Mouse (Mus musculus): ENCODE results near the gene Lsm7.

Gene Lsm7

DNA sequence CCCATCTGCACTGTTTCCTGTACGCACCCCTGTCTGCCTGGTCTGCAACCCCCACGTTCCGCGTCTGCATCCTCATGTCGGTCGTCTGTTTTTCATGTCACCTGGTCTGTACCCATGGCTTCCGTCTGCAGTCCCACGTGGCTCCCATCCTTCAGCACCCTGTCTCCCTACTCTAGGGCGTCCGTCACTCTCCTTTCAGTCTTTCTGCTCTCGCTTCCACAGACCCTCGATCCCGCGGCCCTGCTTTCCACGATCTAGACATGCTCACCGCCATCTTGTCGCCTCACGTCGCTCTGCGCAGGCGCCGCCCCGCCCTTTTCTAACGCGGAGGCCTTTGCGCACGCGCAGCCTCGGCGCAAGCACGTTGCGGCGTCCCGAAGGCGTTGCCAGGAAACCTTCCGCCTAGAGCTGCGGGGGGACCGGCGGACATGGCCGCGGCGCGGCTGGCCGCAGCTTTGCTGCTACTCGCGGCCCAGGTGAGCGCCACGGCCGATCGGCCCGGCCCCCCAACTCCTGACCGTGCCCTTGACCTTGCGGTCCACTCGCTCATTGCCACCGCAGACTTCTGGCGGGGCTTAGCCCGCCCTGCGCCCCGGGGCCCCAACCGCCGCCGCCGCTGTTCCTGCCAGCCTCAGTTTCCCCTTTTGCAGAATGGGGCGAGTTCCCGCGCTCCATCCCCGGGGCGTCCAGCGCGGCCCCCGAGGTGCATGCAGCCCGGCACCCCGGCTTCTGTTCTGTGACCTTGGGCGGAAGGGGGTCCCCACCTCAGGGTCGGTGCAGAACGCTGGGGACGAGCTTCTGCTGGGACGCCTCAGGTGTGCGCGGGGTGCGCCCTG lies at the start of gene Lsm7, which contains the start of gene Sppl2b:
TSS of gene Lsm7 (minus strand) at position 297 of the 836 bp plus-strand sequence.
TSS of gene Sppl2b (plus strand) at position 363 of the 836 bp plus-strand sequence.
- DNase-seq = peak; percentile 100

DNA sequence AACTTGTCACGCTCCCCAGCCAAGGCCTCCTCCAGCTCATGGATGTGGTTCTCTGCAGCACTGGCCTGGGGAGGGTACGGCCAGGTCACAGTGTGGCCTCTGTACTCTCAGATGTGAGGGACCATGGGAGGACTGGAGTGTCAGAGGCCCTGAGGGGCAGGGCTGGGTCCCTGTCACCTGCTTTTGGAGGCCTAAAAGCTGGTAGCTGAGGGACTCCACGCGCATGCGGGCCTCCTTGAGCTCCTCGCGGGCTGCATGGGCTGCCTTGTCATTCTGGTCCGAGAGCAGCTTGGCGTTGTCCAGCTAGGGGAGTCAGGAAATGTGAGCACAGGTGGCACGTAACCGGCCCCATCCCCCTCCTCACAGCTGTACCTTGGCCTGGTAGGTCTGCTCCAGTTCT lies 49.7 kb upstream of the Lsm7 start:
- peak; percentile 86 for DNase-seq

DNA sequence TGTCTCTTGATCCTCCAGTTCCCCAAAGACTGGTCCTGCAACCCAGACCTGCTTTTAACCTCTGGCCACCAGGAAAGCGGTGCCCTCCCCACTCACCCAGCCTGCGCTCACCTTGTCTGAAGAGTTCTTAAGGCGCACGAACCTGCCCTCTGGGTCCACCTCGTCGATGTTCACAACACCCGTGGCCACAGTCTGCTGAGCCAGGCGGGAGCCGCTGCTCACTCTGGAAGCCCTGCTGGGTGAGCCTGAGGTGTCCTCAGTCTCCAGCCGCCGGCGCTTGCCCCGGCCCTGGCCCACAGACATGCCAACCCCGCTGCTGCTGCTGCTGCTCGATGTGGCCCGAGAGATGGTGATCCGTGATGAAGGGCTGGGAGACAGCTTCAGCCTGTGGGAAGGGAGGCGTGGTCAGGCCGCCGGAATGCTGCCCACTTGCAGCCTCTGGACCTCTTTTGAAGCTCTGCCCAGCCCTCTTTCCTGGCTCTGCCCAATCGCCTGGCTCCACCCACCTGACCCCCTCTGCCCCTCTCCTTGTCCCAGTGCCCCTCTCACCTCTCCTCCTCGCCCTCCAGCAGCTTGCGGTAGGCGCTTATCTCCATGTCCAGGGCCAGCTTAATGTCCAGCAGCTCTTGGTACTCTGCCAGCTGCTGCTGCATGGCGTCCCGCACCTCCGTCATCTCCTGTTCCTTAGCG lies 49.1 kb upstream of the Lsm7 start:
- DNase-seq = peak; percentile 91

DNA sequence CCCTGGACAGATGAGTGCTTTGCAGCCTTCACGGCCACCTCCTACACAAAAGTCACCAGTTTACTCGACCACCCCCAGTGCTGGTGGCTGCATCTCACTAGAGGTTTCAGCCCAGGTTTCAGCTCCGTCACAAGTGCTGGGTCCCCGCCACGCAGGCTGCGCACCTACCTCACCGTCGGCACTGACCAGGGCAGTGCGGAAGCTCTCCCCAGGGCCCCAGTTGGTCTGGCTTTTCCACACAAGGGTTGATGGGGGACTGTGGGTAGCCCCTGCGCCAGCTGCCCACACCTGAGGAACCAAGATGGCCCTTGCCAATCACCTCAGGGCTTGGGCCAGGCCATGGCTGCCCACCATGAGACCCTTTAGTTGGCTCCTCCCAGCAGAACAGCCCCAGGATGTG lies 48.3 kb upstream of the Lsm7 start:
- peak; percentile 94 for DNase-seq

DNA sequence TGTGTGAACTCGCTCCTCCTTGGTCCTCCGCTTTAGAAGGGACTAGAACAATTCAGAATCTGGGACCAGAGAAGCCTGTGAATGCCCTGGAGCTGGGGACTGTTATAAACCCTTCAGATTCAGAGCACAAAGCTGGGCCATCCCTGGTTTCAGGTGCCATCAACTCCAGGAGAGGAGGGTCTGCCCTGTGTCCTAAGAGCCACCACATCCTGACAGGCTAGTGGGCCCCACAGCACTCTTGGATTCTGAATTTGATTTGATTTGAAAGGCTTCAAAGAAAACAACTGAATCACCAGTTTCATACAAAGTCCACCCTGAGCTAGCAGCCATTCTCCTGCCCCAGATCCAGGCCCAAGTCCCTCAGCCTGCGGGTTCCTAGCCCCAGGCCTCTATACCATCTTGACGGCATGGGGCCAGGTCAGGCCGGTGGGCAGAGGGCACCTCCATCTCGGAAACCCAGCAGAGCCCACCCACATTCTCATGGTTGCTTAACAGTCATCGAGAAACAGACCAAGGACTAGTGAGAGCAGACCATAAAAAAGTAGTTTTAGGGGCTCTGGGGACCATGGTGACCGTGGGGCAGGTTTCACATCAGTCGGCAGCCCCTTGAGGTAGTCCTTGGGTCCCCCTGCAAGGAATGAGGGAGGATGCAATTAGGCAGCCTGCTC lies 47.4 kb upstream of the Lsm7 start:
- DNase-seq = peak; percentile 91

DNA sequence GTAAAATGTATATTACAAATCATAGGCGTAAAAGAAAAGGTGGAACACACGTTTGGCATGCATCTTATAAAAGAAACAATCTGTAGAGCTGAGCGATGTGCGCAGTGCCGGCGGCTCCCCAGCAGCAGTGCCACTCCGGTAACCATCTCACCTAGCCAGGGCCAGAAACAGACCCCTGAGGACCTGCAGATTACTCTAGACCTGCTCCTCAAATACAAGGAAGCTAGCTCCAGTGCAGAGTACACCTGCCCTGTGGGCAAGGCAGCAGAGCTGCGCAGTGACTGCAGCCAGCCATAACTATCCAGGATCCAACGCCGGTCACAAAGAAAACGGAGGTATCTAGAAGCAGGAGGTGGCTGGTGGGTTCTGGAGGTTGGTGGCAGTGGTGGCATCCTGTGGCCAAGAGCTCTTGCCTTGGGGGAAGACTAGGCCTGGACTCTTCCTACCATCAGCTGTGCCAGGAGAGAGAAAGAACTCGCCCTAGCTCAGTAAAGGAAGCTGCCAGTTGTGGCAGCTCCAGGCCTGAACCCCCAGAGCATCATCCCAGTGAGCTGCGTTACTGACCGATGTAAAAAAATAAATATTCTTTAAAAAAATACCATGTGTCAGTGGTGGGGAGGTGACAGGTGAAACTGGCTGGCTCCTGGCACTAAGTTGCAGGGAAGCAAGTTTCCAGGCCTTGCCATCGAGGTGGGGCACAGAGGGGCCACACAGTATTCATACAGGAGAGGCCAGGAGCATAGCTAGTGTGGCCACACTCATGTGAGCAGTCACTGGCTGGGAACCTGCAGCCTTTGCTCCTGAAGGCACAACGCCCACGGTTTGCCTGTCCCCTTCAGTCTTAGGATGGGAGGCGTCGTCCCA lies 46.6 kb upstream of the Lsm7 start:
- DNase-seq = peak; percentile 95

DNA sequence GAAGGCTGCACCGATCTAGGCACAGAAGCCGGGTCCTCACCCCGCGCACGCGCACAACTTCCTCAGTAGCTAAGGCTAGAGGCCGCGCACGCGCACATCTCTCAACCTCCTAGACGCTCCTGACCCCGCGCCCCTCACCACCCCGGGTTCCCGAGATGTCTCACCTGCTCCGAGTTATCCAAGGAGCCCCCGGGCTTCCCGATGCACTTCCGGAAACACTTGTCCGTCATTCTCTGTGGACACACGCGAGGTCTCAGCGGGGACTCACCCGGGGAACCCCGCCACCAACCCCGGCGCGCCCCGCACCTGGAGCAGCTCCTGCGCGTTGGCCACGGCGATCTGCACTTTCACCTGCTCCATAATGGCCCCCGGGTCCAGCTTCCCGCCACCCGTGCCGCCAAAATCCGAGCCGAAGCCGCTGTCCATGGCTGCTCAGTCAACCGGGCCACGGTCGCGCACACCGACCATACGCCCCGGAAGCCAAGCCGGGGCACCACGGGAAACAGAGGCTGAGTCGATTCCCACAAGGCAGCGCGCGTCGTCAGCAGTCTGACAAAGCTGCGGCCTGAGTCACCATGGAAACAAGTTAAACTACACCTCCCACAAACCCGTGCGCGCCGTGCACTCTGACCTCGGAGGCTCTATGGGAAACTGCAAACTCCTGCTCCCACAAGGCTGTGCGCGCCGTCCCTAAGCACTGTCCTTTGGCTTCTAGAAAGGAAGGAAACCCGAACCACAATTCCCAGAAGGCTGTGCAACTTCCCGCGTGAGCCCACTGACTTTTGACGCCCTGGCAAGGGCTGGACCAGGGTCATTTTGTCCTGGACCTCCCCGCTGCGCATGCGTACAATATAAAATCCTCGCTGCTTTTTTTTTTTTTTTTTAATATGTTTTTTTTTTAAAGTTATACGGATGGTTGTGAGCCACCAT lies 45.6 kb upstream of the Lsm7 start, which contains the start of gene Timm13:
TSS of gene Timm13 (minus strand) at position 652 of the 930 bp plus-strand sequence.
- DNase-seq = peak; percentile 100

DNA sequence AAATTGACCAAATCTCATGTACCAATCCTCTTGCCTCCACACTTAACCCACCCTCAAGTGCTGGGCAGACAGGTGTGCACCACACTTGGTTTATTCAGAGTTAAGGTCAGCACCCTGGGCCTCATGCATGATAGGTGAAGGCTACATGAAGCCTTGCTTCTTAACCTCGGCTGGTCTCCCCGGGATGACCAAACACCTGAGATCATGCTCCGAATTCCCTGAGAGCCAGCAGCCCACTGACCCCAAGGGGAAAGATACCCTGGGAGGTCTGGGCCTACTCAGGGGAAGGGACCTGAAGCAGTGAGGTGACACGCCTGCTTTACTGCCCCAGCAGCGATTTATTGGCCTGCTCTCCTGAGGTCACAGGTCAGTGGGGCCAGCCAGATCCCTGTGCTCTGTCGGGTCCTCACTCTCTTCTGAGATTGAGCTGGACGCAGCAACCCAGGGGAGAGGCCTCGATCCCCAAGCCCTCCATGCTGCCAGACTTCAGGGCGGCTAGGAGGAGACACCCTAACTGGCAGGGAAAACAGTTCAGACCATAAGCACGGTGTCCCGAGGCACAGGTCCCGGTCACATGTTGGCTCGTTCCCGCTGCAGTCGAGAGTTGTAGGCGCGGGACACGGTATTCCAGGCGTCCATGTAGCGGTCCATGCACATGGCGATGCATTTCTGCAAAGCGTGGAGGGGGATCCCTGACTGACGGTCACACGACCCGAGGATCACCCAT lies 44.7 kb upstream of the Lsm7 start:
- peak; percentile 97 for DNase-seq

DNA sequence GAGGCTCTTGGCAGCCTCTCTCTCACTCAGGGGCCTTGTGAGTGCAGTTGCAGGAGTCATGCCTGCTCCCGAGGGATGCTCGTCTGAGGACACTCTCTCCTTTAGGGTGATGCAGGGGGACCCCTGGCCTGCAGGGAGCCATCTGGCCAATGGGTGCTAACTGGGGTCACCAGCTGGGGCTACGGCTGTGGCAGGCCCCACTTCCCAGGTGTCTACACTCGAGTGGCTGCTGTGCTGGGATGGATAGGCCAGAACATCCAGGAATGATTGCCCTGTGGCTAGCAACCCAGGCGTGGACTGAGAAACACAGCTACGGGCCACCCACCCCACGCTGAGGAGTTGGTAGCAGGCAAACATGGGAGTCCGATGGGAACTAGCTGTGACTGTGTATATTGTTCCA lies 44.1 kb upstream of the Lsm7 start:
- DNase-seq = peak; percentile 95

DNA sequence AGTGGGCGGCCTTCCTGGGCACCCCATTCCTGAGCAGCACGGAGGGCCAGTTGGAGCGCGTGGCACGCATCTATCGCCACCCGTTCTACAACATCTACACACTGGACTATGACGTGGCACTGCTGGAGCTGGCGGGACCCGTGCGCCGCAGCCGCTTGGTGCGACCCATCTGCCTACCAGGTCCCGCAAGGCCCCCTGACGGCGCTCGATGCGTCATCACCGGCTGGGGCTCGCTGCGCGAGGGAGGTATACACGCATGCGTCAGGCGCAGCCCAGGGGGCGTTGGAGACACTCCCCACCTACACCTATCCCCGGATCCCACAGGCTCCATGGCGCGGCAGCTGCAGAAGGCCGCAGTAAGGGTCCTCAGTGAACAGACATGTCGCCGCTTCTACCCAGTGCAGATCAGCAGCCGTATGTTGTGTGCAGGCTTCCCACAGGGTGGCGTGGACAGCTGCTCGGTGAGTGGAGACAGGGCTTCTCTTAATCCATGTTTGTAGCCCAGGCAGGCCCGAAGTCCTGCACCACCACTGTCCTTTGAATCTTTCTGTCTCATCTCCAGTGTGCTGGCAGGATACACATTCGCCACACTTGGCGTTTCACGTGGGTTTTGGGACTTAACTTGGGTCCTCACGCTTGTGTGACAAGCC lies 43.0 kb upstream of the Lsm7 start:
- peak; percentile 94 for DNase-seq

DNA sequence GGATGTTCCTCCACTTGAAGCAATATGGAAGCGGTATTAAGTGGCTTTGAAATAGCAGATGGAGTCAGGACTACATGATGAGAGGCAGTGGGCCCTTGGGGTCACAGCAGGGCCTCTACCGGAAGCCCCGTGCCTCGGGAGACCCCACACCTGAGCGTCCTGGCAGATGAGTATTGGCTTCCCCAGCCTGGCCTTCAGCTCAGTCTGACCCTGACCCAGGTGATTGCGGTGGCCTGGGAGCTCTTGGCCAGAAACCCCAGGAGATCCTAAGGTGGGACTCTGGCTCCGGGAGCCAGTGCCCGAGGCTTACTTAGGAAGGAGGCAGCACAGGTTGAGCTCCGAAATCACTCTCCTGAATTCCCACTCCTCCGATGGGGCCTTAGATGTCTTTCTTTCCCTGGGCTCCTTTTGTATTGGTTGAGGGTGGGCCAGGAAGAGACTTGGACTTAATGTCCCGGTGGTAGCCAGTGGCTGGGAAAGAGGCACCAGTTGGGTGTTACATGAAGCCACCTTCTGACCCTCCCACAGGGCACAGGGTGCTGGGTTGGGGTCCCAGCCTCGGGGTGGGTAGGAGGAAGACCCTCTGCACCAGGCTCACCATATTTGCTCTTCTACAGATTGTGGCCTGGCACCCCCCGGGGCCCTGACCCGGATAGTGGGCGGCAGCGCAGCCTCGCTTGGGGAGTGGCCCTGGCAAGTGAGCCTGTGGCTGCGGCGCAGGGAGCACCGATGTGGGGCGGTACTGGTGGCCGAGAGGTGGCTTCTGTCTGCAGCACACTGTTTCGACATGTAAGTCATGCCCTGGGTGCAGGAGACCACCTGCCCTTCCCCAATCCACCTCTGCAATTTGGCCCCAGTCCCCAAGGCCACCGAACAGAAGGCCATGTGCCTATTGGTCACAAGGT lies 41.8 kb upstream of the Lsm7 start:
- DNase-seq = peak; percentile 92

- DNase-seq = peak; percentile 86
These were observed 40.7 kb upstream of the Lsm7 start for GRCm38 (mm10) chr10:80895697-80896096.

DNA sequence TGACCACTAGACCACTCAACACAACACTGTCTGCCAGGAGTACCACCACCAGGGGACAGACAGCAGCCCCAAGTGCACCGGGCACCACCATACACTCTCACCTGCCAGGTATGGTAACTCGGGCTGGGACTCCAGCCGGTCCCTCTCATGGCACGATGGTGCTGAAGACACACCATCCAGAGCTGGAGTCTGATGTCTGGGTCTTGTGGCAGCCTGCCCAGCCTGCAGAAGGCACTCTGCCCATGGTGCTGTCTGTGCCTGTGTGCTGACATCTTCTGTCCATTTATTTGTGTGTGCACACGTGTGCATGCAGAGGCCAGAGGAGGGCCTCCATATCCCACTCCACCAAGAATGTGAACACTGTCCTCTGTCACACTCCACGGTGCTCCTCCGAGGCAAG lies 40.1 kb upstream of the Lsm7 start:
- no peak for DNase-seq

DNA sequence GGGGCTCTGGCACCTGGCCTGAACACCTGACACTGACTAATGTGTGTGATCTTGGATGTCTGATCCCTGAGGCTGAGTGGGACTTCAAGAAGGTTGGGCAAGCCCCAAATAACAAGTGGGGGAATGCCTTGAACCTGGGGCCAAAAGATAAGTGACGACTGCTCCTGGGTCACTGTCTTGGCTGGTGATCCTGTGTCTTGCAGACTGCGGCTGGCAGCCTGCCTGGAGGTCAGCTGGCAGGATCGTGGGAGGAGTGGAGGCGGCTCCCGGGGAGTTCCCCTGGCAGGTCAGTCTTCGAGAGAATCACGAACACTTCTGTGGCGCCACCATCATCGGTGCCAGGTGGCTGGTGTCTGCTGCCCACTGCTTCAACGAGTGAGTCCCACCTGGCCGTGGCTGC lies 32.2 kb upstream of the Lsm7 start:
- peak; percentile 98 for DNase-seq

DNA sequence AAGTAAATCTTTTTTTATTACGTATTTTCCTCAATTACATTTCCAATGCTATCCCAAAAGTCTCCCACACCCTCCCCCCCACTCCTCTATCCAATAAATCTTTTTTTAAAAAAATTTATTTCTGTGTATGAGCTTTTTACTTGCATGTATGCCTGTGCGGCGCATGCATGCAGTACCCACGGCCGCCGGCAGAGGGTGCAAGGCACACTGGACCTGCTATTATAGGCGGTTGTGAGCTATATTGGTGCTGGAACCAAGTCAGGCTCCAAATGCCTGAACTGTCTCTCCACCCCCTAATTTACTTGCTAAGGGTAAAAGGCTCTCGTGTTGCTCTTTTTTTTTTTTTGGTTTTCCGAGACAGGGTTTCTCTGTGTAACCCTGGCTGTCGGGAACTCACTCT lies 26.3 kb upstream of the Lsm7 start:
- peak; percentile 94 for DNase-seq

DNA sequence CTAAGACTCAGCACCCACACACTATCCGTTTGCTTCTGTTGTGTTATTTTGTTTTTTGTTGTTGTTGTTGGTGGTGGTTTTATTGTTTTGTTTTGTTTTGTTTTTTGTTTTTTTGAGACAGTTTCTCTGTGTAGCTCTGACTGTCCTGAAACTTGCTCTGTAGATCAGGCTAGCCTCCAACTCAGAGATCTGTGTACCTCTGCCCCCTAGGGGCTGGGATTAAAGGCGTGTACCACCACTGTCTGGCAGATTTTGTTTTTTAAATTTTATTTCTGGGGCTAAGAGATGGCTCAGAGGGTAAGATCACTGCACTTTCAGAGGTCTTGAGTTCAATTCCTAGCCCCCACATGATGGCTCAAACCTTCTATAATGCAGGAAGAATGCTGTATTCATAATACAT lies 25.9 kb upstream of the Lsm7 start:
- DNase-seq = no peak

GRCm38 (mm10) chr10:80880131-80880641 lies 25.2 kb upstream of the Lsm7 start:
- peak; percentile 92 for DNase-seq

DNA sequence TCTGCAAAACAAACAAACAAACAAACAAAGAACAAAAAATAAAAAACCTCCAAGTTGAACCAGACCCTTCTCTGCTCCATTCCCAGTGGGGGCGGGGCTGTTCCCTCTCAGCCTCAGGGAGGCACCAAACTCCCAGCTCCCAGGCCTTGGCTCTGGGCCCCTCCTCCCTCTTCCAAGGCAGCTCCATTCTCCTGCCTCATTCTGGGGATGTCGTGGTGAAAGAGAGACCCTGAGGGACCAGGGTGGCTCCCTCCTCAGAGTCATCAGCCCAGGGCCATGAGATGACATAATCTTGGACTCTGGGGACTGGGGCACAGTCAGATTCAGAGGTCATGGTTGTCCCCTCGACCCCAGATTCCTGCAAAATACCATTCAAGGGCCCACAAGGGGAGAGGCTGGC lies 21.6 kb upstream of the Lsm7 start:
- DNase-seq = no peak

GRCm38 (mm10) chr10:80876028-80876427 lies 21.0 kb upstream of the Lsm7 start:
- DNase-seq = no peak
